Mouse (Mus musculus) liver, postnatal 0 days (tissue): ENCODE measurements around the gene Ildr1.

Source experiments
- CTCF ChIP-seq: sonication (generic); IDR thresholded peaks from 2 replicates; pipeline ENCODE4 v1.5.1; 2016; ENCODE audit warnings: antibody characterized with exemption, low read depth
- EP300 ChIP-seq: IDR thresholded peaks from 2 replicates; pipeline ENCODE4 v1.6.1; 2016; ENCODE audit warnings: antibody characterized with exemption, low read depth, mild to moderate bottlenecking

GRCm38 (mm10) chr16:36684325-36684918 is 9.4 kb upstream of the Ildr1 start:
- TF ChIP-seq CTCF = no peak
- no peak for TF ChIP-seq EP300
